Mouse (Mus musculus) liver, adult 2 months (tissue): Measurements from ENCODE around the gene Dnaaf3.

ENCODE experiments used
- CTCF ChIP-seq: fragments of 200-500 bp; IDR thresholded peaks from 2 replicates; pipeline ENCODE4 v1.5.1; 2011; ENCODE audit warnings: low read depth, low read length, control low read depth
- POLR2A ChIP-seq: fragments of 200-500 bp; IDR thresholded peaks from 2 replicates; pipeline ENCODE4 v1.6.1; 2011; ENCODE audit warnings: low read length, control low read depth; ENCODE audit not compliant: insufficient read depth; ENCODE audit errors: extremely low read depth

GRCm38 (mm10) chr7:4521231-4522003 is 10.8 kb downstream of the Dnaaf3 start:
- no peak for TF ChIP-seq CTCF
- TF ChIP-seq POLR2A = no peak
